Mouse (Mus musculus) heart, embryonic 11.5 days (tissue): ENCODE results near the gene Hdc. TPM values are rescaled to one million over a fixed set of nuclear protein-coding genes. Genes with fewer than 3 reads are reported as not detected.
A peak's percentile ranks its signal among the peaks of the same experiment; 100 is the strongest.

Experiments used
- ATAC-seq: fragments of 200-750 bp; cut with Nextera tagmentation; replicated peaks from 2 replicates; pipeline ENCODE4 v1.8.0; 2017; ENCODE audit warnings: moderate library complexity; ENCODE audit not compliant: insufficient number of reproducible peaks, low FRiP score, low TSS enrichment
- H3K27ac ChIP-seq: fragments of 300-500 bp; sonication (generic); 2 replicates; pipeline ENCODE4 v1.5.1; 2014; ENCODE audit warnings: mild to moderate bottlenecking, low read depth, low read length
- H3K27me3 ChIP-seq: fragments of 300-500 bp; sonication (generic); 2 replicates; pipeline ENCODE4 v1.6.1; 2014; ENCODE audit warnings: mild to moderate bottlenecking, low read length, mixed read lengths; ENCODE audit not compliant: control insufficient read depth, insufficient read depth
- H3K36me3 ChIP-seq: fragments of 300-500 bp; sonication (generic); 2 replicates; pipeline ENCODE4 v1.6.1; 2014; ENCODE audit warnings: mild to moderate bottlenecking, low read length, moderate library complexity, mixed read lengths; ENCODE audit not compliant: control insufficient read depth, insufficient read depth
- H3K4me1 ChIP-seq: fragments of 300-500 bp; sonication (generic); 2 replicates; pipeline ENCODE4 v1.6.1; 2014; ENCODE audit warnings: low read length; ENCODE audit not compliant: control insufficient read depth, insufficient read depth
- H3K4me2 ChIP-seq: fragments of 300-500 bp; sonication (generic); 2 replicates; pipeline ENCODE4 v1.6.1; 2014; ENCODE audit warnings: mild to moderate bottlenecking, moderate library complexity
- H3K4me3 ChIP-seq: fragments of 300-500 bp; sonication (generic); 2 replicates; pipeline ENCODE4 v1.5.1; 2014; ENCODE audit warnings: low read depth, low read length
- H3K9ac ChIP-seq: fragments of 300-500 bp; sonication (generic); 2 replicates; pipeline ENCODE4 v1.6.1; 2014; ENCODE audit warnings: mild to moderate bottlenecking, low read depth, low read length, moderate library complexity
- H3K9me3 ChIP-seq: fragments of 300-500 bp; sonication (generic); replicated peaks from 2 replicates; pipeline ENCODE4 v1.6.1; 2016; ENCODE audit warnings: low read length; ENCODE audit not compliant: control insufficient read depth
- WGBS: fragments of 180-500 bp; shearing (Covaris S2); extraction: QIAGEN DNeasy Blood & Tissue Kit; methylation state at CpG from one replicate; pipeline ENCODE4 v1.1.7; 2014; ENCODE audit not compliant: insufficient replicate concordance; 5-methylcytosine and 5-hydroxymethylcytosine counted together
- polyA plus RNA-seq: library from polyadenylated mRNA; unstranded; fragments of >200 nt; fragmentation: Nextera tagmentation; extraction: Ambion mirVana; gene quantifications from 2 replicates; pipeline ENCODE4 v1.2.1, GENCODE M21; 2014

Hdc gene
- polyA plus RNA-seq, 1 experiment from 2014 or later: 4.3 TPM

DNA sequence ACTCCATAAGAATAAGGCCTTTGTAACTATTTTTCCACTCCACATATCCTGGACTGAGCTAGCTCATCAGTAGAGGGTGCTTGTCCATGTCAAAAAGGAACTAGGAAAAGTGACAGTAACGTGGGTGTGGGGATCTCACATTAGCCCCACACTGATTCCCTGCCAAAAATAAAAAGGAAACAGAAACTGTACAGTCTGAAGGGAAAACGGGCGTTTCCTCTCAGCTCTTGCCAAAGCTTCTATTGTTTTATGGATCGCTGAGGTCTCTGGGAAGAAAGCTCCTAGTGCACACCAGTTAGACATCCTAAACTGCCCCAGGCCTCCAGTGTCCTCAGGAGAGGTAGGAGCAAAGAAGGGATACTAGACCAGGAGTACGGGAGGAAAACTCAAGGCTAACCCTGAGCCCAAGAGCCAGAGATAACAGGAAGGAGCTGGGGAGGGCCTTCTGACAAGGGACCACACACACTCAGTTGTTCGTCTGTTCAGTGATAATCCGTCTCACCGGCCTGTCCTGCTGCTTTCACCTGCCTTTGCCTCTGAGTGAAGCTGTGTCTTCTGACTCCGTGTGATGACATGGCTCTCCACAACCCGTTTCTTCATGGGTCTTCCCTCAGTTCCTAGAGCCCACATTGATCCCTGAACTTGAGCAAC lies 11.4 kb downstream of the Hdc start:
- Histone ChIP-seq H3K4me3 (no peak overlapping the region), H3K36me3 (no peaks in the 10 kb centered on the region), H3K4me2 (no peak overlapping the region), H3K9ac (no peak overlapping the region), H3K9me3 (no peaks in the 10 kb centered on the region), H3K4me1 (no peaks in the 10 kb centered on the region), H3K27ac (no peak overlapping the region), H3K27me3 (no peaks in the 10 kb centered on the region)
- 39% methylated on average over 10 of the region's 10 CpGs for WGBS
- ATAC-seq: no peak

DNA sequence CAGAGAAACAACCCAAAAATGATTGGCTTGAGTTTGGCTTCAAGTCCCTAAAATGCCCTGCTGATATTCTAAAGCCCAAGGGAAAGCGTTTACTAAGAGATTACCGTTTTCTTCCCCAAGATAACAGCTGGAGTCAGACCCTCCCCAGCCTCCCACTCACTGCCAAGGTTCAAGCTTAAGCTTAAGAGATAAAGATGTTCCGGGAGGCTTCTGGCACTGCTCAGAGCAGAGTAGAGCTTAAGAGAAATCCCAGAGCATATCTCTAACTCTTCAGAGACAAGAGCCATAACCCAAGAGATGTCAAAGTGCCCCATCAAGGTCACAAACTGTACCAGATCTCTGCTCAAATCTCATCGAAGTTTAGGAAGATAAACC lies 12.4 kb downstream of the Hdc start:
- ATAC-seq: no peak
- Histone ChIP-seq H3K27ac (no peak overlapping the region), H3K4me3 (no peak overlapping the region), H3K36me3 (no peaks in the 10 kb centered on the region), H3K4me1 (no peaks in the 10 kb centered on the region), H3K27me3 (no peaks in the 10 kb centered on the region), H3K4me2 (no peak overlapping the region), H3K9me3 (no peaks in the 10 kb centered on the region), H3K9ac (no peak overlapping the region)
- WGBS: 21% methylated on average over 4 of the region's 4 CpGs

DNA sequence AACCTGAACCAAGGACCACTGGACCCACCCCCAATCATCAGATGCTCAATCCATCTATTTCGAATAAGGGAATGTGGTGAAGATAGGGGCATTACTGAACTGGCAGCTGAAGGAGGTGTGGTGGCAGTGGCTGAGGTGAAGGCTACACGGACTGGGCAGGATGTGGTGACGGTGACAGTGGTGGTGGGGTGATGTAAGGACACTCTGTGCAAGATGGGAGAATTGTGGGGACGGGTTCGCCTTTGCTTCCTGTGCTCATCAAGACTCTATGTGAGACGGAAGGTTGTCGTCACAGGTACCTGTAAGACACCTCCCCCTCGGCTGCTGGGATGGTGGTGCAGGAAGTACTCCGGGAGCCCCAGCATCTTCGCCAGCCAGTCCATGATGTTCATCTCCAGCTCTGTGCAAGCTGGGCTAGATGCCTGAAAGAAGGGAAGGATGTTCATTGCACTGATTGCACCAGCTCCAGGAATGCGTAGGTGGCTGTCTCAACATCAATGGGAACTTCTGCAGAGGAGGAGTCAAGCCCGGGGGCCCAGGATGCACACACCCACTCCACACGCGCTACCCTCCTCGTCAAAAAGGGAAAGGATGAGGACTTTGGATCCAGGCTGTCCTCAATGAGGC lies 12.9 kb downstream of the Hdc start:
- WGBS: 69% methylated on average over 15 of the region's 15 CpGs

DNA sequence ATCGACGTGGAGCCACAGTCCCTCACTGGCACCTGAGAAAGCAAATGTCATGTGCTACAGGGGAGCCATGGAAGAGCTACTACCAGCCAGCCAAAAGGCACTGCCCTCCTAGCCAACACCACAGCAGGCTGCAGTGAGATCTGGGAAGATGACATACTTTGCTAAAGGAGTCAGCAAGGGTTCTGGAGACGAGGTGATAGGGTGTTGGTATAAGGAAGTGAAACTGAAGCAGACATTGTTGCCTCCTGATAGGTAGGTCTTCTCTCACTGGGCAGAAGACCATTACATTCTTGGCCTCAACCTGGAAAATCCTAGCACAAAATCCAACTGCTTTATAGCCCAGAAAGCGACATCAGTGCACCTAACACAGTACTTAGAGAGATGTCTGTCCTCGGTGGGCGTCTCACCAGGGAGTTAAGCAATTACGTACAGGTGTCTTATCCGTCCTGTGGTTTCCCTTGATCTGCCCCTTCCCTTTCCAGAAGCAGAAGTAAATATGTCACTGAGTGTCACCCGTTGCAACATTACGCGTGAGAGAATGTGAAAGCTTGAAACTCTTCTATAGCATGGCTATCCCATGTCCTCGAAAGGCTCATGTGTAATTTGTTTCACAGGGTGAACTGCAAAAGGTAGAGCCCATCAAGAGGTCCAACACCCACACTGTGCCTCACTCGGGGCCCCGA lies 17.0 kb downstream of the Hdc start:
- no peaks in the 10 kb centered on the region for H3K36me3 ChIP-seq
- no peak overlapping the region for H3K27ac ChIP-seq
- no peaks in the 10 kb centered on the region for H3K27me3 ChIP-seq
- no peak overlapping the region for H3K4me2 ChIP-seq
- H3K9me3 ChIP-seq: no peaks in the 10 kb centered on the region
- WGBS: 83% methylated on average over 14 of the region's 14 CpGs
- H3K9ac ChIP-seq: no peak overlapping the region
- no peaks in the 10 kb centered on the region for H3K4me1 ChIP-seq
- no peak for ATAC-seq
- H3K4me3 ChIP-seq: no peak overlapping the region

More for the DNA sequence above, 12.9 kb downstream of the Hdc start:
- H3K4me3 ChIP-seq: no peak overlapping the region
- no peaks in the 10 kb centered on the region for H3K4me1 ChIP-seq
- no peaks in the 10 kb centered on the region for H3K27me3 ChIP-seq
- no peak overlapping the region for H3K27ac ChIP-seq
- H3K9ac ChIP-seq: no peak overlapping the region
- no peak for ATAC-seq
- H3K4me2 ChIP-seq: no peak overlapping the region
- no peaks in the 10 kb centered on the region for H3K9me3 ChIP-seq
- H3K36me3 ChIP-seq: no peaks in the 10 kb centered on the region

DNA sequence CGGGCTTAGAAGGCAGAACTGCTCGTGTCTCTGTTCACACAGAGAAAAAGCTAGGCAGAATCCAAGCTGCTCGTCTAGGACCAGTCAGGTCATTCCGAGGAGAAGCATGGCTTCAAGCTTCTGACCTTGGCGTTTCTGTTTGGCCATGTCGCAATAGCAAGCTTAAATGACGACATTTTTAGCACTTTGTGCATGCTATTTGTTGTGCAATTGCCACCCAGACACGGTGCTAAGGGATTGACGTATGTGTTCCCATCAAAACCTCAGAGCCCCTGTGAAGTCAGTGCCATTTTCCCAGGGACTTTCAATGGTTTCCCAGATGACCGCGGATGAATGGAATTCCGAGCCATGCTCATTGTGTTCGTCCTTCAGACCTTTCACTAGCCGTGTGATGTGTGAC lies 18.6 kb downstream of the Hdc start:
- no peak for ATAC-seq
- no peaks in the 10 kb centered on the region for H3K9me3 ChIP-seq
- H3K27me3 ChIP-seq: no peaks in the 10 kb centered on the region
- H3K27ac ChIP-seq: no peak overlapping the region
- no peaks in the 10 kb centered on the region for H3K4me1 ChIP-seq
- H3K4me3 ChIP-seq: no peak overlapping the region
- no peak overlapping the region for H3K4me2 ChIP-seq
- 76% methylated on average over 14 of the region's 14 CpGs for WGBS
- H3K36me3 ChIP-seq: no peaks in the 10 kb centered on the region
- H3K9ac ChIP-seq: no peak overlapping the region

DNA sequence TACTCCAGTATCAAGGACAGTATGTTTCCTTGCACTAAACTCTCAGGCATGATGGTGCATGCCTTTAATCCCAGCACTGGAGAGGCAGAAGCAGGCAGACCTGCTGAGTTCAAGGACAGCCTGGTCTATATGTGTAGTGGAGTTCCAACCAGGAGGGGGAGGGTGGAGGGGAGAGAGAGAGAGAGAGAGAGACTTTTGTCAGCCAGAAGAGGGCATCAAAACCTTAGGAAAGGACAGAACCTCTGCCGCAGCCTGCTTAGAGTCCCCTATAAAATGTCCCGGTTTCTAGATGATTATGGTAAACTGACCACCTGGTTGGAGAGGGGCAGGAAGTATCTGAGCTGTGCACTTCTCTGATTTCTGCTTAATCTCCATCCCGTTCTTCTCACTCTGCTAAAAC lies 20.1 kb downstream of the Hdc start:
- H3K9ac ChIP-seq: no peak overlapping the region
- 8% methylated on average over 3 of the region's 3 CpGs for WGBS
- ATAC-seq: no peak
- no peaks in the 10 kb centered on the region for H3K9me3 ChIP-seq
- peak overlapping the region; percentile 24 for H3K4me2 ChIP-seq
- no peaks in the 10 kb centered on the region for H3K27me3 ChIP-seq
- no peaks in the 10 kb centered on the region for H3K4me1 ChIP-seq
- no peaks in the 10 kb centered on the region for H3K36me3 ChIP-seq
- H3K27ac ChIP-seq: no peak overlapping the region
- no peak overlapping the region for H3K4me3 ChIP-seq

DNA sequence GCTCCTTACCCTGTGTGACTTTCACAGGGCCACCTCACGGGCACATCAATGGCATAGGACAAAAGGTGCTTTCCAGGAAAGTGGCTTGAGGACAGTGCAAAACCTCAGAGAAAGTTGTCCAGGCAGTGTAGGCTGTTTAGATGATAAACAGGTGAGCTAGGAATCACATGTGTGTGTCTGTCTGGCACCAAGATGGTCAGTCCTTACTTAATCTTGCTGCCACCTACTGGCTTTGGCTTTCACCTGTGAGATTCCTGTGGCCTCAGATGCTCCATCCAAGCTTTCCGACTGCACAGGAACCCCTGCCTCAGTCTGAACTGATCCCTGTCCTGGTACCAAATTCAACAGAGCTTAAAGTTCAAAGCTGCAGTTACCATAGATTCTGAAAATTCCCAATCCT lies 20.7 kb downstream of the Hdc start:
- no peak overlapping the region for H3K4me3 ChIP-seq
- no peak overlapping the region for H3K9ac ChIP-seq
- H3K9me3 ChIP-seq: no peaks in the 10 kb centered on the region
- H3K4me1 ChIP-seq: no peaks in the 10 kb centered on the region
- no peak overlapping the region for H3K4me2 ChIP-seq
- H3K27ac ChIP-seq: no peak overlapping the region
- no peaks in the 10 kb centered on the region for H3K36me3 ChIP-seq
- H3K27me3 ChIP-seq: no peaks in the 10 kb centered on the region
- WGBS: 43% methylated on average over 2 of the region's 2 CpGs
- ATAC-seq: no peak

DNA sequence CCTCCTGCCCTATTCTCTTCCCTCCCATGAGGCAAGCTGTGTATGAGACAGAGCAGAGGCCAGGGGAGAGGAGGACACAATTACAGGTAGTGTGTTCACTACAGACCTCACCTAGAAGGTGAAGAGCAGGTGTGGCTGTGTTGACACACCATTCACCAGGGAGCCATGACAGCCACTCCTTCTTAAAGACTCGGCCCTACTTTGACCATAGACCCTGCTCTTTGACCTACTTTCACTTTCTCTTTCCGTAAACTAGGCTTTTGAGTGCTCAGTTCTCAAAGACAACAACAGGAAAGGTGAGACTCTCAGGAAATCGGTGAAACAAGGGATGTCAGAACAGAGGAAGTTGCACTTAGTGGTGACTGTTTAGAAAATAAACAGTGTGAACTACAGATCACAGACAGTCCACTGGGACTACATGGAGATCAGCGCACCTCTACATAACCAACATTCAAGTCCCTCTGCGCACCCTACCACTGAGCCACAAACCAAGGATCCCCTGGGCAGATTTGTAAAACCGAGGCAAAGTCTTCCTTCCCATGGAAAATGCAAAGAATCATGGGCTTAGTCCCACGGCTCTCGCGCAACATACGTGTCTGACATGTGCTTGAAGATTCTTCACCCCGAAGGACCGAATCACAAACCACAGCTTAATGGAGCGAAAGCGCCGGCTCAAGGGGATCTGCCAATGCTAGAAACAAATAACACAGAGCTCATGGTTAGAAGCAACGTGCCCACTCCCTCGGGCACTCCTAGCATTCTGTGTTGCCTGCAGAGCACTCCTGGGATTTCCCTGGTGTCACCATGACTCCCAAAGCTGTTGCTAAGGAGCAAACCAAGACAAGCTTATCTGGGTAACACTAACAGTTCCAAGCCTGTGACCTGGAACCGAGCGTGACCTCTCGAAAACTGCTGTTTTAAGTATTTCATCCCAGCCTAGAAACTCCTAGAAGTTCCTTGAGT lies 21.5 kb downstream of the Hdc start:
- 70% methylated on average over 20 of the region's 20 CpGs for WGBS
- no peak overlapping the region for H3K27ac ChIP-seq
- H3K4me2 ChIP-seq: no peak overlapping the region
- H3K27me3 ChIP-seq: no peaks in the 10 kb centered on the region
- no peak overlapping the region for H3K4me3 ChIP-seq
- H3K4me1 ChIP-seq: no peaks in the 10 kb centered on the region
- H3K9me3 ChIP-seq: no peaks in the 10 kb centered on the region
- H3K9ac ChIP-seq: no peak overlapping the region
- no peaks in the 10 kb centered on the region for H3K36me3 ChIP-seq
- no peak for ATAC-seq
